Mouse (Mus musculus) left cerebral cortex, postnatal 4 days (tissue): ENCODE results near the gene Xpnpep1. TPM values are rescaled to one million over a fixed set of nuclear protein-coding genes. Genes with fewer than 3 reads are reported as not detected.

Experiments used
- DNase-seq: peaks from one replicate; pipeline ENCODE4 v3.0.0-alpha.2; 2022
- intact Hi-C: fragments of 180-260 bp; cut with DNase I; formaldehyde crosslinking; loops from one replicate; pipeline ENCODE4 v1.15.1; 2025
- microRNA-seq: library from miRNA; unstranded; fragments of <30 nt; microRNA quantifications from one replicate; pipeline ENCODE4 v1.2.0, GENCODE M21; 2022
- total RNA-seq, 2 experiments: library from RNA; stranded (reverse); gene quantifications; 2 replicates each; pipeline ENCODE4 v1.2.3; 2021

Xpnpep1 gene
- total RNA-seq, 2 experiments from 2014 or later: 123 to 124 TPM

DNA sequence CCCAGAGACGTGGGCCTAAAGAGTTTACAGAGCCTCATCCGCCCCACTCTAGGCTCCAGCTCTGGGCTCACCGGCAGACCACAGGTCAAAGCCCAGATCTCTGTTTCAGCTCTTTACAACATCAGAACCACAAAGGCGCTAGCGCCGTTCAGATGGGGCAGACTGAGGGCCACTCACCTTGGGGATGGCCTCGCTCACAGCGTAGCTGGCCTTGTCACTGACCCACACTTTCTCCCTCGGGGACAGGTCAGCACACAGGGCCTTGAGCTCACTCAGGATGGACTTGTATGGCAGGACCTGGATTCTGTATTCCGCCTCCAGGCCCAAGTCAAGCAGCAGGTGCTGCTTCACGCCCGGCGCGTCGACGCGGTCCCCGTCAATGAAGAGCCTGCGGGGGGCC is 34.0 kb downstream of the Xpnpep1 start:
- no peak for DNase-seq
- intact Hi-C loops: loop anchor here (10.0 kb wide), 1 partner anchor 369 kb away; the partner anchor contains the start of gene Gm10197

DNA sequence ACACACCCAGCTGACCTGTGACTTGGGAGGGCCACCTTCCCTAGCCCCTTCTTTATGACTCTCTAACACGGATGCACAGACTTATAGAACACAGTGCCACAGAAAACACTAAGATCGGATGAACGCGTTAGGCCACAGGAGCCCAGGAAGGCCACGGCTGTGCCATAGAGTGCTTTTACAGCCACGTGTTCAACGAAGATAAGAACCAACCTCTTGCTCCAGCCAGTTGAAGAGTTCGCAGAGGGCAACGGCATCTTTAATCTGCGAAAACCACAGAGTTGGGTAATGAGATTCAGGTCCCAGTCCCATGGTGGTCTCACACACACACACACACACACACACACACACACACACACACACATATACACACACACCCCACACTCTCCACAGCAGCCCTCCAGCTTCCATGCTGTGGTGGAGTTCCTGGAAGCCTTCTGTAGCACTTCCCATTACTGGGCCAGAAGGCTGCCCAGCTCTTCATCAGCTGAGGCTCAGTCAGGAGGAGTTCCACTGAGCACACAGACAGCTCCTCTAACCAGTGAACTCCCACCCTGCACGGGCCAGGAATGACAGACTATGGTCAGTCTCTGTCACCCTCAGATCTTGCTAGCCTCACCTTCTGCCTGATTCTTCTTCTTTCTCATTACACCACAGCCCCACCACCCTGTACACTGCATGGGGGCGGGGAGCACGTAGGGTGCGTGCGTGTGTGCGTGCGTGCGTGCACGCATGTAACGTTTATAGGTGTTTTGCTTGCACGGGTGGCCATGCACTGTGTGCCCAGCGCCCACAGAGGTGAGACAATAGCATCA is 36.3 kb downstream of the Xpnpep1 start:
- DNase-seq: no peak
- intact Hi-C loops: loop anchor here (10.0 kb wide), 1 partner anchor 371 kb away; the partner anchor contains the start of gene Gm10197

GRCm38 (mm10) chr19:53002166-53003095 is 37.6 kb downstream of the Xpnpep1 start:
- intact Hi-C loops: loop anchor here (10.0 kb wide), 1 partner anchor 372 kb away; the partner anchor contains the start of gene Gm10197

GRCm38 (mm10) chr19:52992880-52993440 is 47.1 kb downstream of the Xpnpep1 start:
- peak; percentile 36 for DNase-seq
- intact Hi-C loops: no loop called here

More at GRCm38 (mm10) chr19:53002166-53003095, 37.6 kb downstream of the Xpnpep1 start:
- DNase-seq: no peak

- intact Hi-C loops: no loop called here
- DNase-seq: no peak
Measured at GRCm38 (mm10) chr19:52991924-52992323, 48.1 kb downstream of the Xpnpep1 start.

GRCm38 (mm10) chr19:52979020-52979711 is 60.8 kb downstream of the Xpnpep1 start:
- intact Hi-C loops: no loop called here

DNA sequence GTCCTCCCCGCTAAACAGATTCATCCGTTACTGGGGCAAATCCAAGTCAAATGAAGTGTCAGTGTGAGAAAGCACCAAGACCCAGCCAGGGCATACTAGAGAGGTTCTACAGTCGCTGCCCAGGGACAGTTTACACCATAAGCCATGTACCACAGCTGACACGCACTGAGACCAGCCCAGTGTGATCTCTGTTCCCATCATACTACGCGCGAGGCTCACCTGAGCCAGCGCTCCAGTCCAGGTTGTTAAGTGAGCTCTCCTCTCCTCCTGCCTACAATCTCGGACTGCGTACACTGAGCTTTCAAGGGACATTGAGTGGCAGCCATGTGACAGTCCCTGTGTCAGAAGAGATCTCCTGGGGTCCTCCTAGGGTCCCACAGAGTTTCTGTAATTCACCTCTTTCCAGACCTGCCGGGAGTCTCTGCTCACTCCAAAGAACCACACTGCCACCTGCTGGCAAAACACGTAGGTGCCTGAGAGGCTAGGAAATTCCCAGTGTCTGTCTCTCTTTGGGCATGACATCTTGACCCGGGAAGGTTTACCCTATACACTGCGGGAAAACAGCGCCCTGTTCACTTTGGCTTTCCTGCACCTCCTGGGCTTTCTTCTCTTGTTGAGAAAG is 64.3 kb downstream of the Xpnpep1 start:
- intact Hi-C loops: no loop called here

More at GRCm38 (mm10) chr19:52979020-52979711, 60.8 kb downstream of the Xpnpep1 start:
- no peak for DNase-seq

GRCm38 (mm10) chr19:52966339-52966738 is 73.7 kb downstream of the Xpnpep1 start:
- DNase-seq: no peak
- intact Hi-C loops: no loop called here

More for the DNA sequence above, 64.3 kb downstream of the Xpnpep1 start:
- peak; percentile 82 for DNase-seq

DNA sequence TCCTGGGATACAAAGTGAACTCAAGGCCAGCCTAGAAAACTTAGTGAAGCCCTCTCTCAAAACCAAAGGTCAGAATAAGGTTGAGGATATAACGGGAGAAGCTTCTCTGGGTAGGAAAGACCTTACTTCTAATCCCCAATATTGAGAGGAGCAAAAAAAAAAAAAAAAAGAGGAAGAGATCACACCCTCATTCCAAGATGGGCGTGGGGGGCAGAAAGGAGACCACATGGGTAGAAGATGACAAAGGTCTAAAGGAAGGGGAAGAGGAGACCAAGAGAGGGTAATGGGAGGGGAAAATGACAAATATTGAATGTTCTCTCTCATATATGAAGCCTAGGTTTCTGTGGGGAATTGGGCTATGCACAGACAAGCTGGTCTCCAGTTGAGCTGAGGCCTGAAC is 77.3 kb downstream of the Xpnpep1 start:
- no peak for DNase-seq
- intact Hi-C loops: no loop called here

GRCm38 (mm10) chr19:52922678-52923495 is 117.1 kb downstream of the Xpnpep1 start:
- intact Hi-C loops: no loop called here
- peak; percentile 75 for DNase-seq

DNA sequence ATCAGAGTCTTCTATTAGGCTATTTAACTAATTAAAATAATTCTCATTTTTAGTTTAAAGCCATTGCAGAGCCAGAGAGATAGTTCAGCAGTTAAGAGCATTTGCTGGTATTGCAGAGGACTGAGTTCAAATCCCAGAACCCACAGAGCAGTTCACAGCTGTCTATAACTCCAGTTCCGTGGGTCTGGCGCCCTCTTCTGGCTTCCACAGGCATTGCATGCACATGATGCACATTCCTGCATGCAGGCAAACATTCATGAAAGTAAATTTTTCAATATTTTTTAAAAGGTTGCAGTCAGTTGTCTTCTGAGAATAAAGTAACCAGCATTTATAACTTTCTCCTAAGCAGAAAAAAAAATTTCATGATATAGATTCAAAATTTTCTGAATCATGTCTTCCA is 135.8 kb downstream of the Xpnpep1 start:
- DNase-seq: no peak
- intact Hi-C loops: no loop called here

GRCm38 (mm10) chr19:52891807-52892442 is 148.1 kb downstream of the Xpnpep1 start:
- DNase-seq: no peak
- intact Hi-C loops: no loop called here

Small RNA genes lying within 50 kb of the gene (microRNA-seq; reads per million reads assigned to microRNA genes)
- gene Mir6407: not detected

Other genes with a start within 250 kb of the Xpnpep1 start
- 10 to 100 TPM; 93.4 to 93.5 TPM for gene Add3, start 100.2 kb upstream of the Xpnpep1 start, total RNA-seq